Mouse (Mus musculus) ovary, postnatal 10 days (tissue): ENCODE measurements around the gene Pde4a.
A peak's percentile ranks its signal among the peaks of the same experiment; 100 is the strongest.

Experiments
- DNase-seq: peaks from one replicate; pipeline ENCODE4 v3.0.0; 2022; ENCODE audit warnings: low spot score

Gene Pde4a

GRCm38 (mm10) chr9:21149077-21149653 lies 16.3 kb upstream of the Pde4a start:
- no peak for DNase-seq

- peak; percentile 77 for DNase-seq
Observed at GRCm38 (mm10) chr9:21149654-21150419, 15.7 kb upstream of the Pde4a start, which contains the start of gene Cdc37. Gene Cdc37 (minus strand): TSS chr9:21149982.

- DNase-seq, result no peak
Observed at GRCm38 (mm10) chr9:21152715-21153114, 12.8 kb upstream of the Pde4a start.

- no peak for DNase-seq
Observed at GRCm38 (mm10) chr9:21153331-21153730, 12.2 kb upstream of the Pde4a start.

GRCm38 (mm10) chr9:21153833-21154232 lies 11.7 kb upstream of the Pde4a start:
- no peak for DNase-seq

- DNase-seq, result no peak
Observed at GRCm38 (mm10) chr9:21154787-21155186, 10.7 kb upstream of the Pde4a start.

- peak; percentile 60 for DNase-seq
Observed at GRCm38 (mm10) chr9:21161209-21161909, 4.2 kb upstream of the Pde4a start.

- DNase-seq, result no peak
Observed at GRCm38 (mm10) chr9:21163086-21164050, 2.1 kb upstream of the Pde4a start.

- no peak for DNase-seq
Observed at GRCm38 (mm10) chr9:21164072-21164471, 1.4 kb upstream of the Pde4a start.

- no peak for DNase-seq
Observed at GRCm38 (mm10) chr9:21165952-21166451, 488 bp downstream of the Pde4a start.

- DNase-seq, result no peak
Observed at GRCm38 (mm10) chr9:21166516-21166915, 1.0 kb downstream of the Pde4a start.

GRCm38 (mm10) chr9:21167140-21168097 lies 1.9 kb downstream of the Pde4a start:
- no peak for DNase-seq

- no peak for DNase-seq
Observed at GRCm38 (mm10) chr9:21168161-21169123, 2.9 kb downstream of the Pde4a start.

- DNase-seq, result no peak
Observed at GRCm38 (mm10) chr9:21169157-21169556, 3.6 kb downstream of the Pde4a start.

- DNase-seq, result no peak
Observed at GRCm38 (mm10) chr9:21172364-21172763, 6.8 kb downstream of the Pde4a start.

GRCm38 (mm10) chr9:21180402-21180801 lies 14.9 kb downstream of the Pde4a start:
- DNase-seq, result no peak

GRCm38 (mm10) chr9:21180841-21181240 lies 15.3 kb downstream of the Pde4a start:
- no peak for DNase-seq

GRCm38 (mm10) chr9:21181421-21182220 lies 16.1 kb downstream of the Pde4a start:
- no peak for DNase-seq
